Mouse (Mus musculus) heart, adult 9 months (tissue): ENCODE results near the gene Gm28374.
"Not testable (repeated sequence)": the region's sequence is repeated elsewhere in the genome, so short reads cannot be mapped to it uniquely, and the experiment has no call there.

ENCODE experiments used
- DNase-seq, 2 experiments: peaks; one replicate each; pipeline ENCODE4 v3.0.0; 2022; ENCODE audit warnings: low spot score in 2 of 2

The Gm28374 gene

GRCm38 (mm10) chr19:6082156-6082555 lies at the start of gene Gm28374:
Gm28374 (minus strand) TSS chr19:6082256.
- no peak for DNase-seq

GRCm38 (mm10) chr19:6130414-6131128 lies 48.5 kb upstream of the Gm28374 start:
- not testable (repeated sequence) for DNase-seq

GRCm38 (mm10) chr19:6127760-6128341 lies 45.8 kb upstream of the Gm28374 start, which contains the start of gene Snx15:
Snx15 (minus strand) TSS chr19:6128304.
- peak; percentile 94 to 97 for DNase-seq

GRCm38 (mm10) chr19:6126789-6127580 lies 44.9 kb upstream of the Gm28374 start:
- DNase-seq, result no peak

- DNase-seq, result peak in 1 of 2 experiments; percentile 47
These were observed 44.2 kb upstream of the Gm28374 start for GRCm38 (mm10) chr19:6126289-6126688.

GRCm38 (mm10) chr19:6124898-6125297 lies 42.8 kb upstream of the Gm28374 start:
- no peak for DNase-seq

GRCm38 (mm10) chr19:6123330-6123729 lies 41.3 kb upstream of the Gm28374 start:
- no peak for DNase-seq

- no peak for DNase-seq
These were observed 39.7 kb upstream of the Gm28374 start for GRCm38 (mm10) chr19:6121761-6122160.

GRCm38 (mm10) chr19:6118677-6119185 lies 36.7 kb upstream of the Gm28374 start:
- no peak for DNase-seq

GRCm38 (mm10) chr19:6117986-6118676 lies 36.1 kb upstream of the Gm28374 start, which contains the start of gene Sac3d1:
Sac3d1 (minus strand) TSS chr19:6118650.
- DNase-seq, result peak; percentile 88 to 89

GRCm38 (mm10) chr19:6117346-6117985 lies 35.4 kb upstream of the Gm28374 start:
- DNase-seq, result no peak

GRCm38 (mm10) chr19:6116113-6116850 lies 34.2 kb upstream of the Gm28374 start:
- peak in 1 of 2 experiments; percentile 15 for DNase-seq

- no peak for DNase-seq
These were observed 31.1 kb upstream of the Gm28374 start for GRCm38 (mm10) chr19:6113116-6113515.

- no peak for DNase-seq
These were observed 23.5 kb upstream of the Gm28374 start, which contains the start of gene Naaladl1 for GRCm38 (mm10) chr19:6105586-6105985. Naaladl1 (plus strand) TSS chr19:6105782.

GRCm38 (mm10) chr19:6104476-6104875 lies 22.4 kb upstream of the Gm28374 start:
- DNase-seq, result no peak

- no peak for DNase-seq
These were observed 20.3 kb upstream of the Gm28374 start for GRCm38 (mm10) chr19:6102169-6102853.

- no peak for DNase-seq
These were observed 19.1 kb upstream of the Gm28374 start for GRCm38 (mm10) chr19:6101186-6101585.

GRCm38 (mm10) chr19:6097847-6098246 lies 15.8 kb upstream of the Gm28374 start:
- no peak for DNase-seq

- no peak for DNase-seq
These were observed 12.1 kb upstream of the Gm28374 start, which contains the start of gene AC131692.1 for GRCm38 (mm10) chr19:6094119-6094518. AC131692.1 (plus strand) TSS chr19:6094419.

GRCm38 (mm10) chr19:6088841-6089240 lies 6.8 kb upstream of the Gm28374 start:
- DNase-seq, result no peak
